Mouse (Mus musculus): Measurements from ENCODE around the gene Sptb.

DNA sequence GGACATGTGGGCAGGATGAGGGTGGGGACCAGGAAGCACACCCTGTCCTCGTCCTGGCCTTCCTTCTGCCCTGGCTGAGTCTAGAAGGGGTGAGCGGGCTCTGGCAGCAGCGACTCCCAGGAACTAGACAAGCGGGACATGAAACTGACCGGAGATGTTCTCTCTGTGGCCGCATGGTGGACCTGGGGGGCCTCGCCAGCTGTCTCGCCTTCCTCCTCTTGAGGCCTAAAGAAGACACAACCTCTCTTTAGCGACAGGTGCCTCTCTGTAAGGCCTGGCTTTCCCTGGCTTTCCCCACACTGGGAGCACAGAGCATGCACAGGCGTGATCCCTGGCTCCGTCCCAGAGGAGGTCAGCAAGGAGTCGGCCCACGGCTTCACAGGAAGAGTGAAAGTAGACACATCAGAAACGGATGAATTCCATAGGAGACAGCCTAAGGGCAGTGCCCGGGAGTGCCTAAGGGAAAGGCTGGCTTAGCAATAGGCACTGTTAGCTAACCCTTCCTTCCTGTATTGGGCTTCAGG lies 112.7 kb downstream of the Sptb start:
- TF ChIP-seq GATA1 (IDR thresholded peaks at IDR 0.05; ENCODE audit: borderline replicate concordance, low read length) (no peak), FLI1 (IDR thresholded peaks at IDR 0.05; ENCODE audit: low read length) (no peak)
